Mouse (Mus musculus) CH12.LX (cell line): Measurements from ENCODE around the gene Heatr5a.

Source experiments
- CHD1 ChIP-seq: IDR thresholded peaks from 2 replicates; pipeline ENCODE4 v1.6.1; 2012; ENCODE audit warnings: low read depth, low read length, improper control_type of control experiment, inconsistent platforms
- CTCF ChIP-seq, 2 experiments: IDR thresholded peaks in 1 of 2; conservative IDR thresholded peaks in 1 of 2; 2 replicates each; pipeline ENCODE4 v1.5.1; 2011 to 2012; ENCODE audit warnings: low read depth in 2 of 2, low read length in 2 of 2, improper control_type of control experiment in 1 of 2, inconsistent platforms in 1 of 2, mild to moderate bottlenecking in 1 of 2, moderate library complexity in 1 of 2
- E2F4 ChIP-seq: IDR thresholded peaks from 2 replicates; pipeline ENCODE4 v1.6.1; 2011; ENCODE audit warnings: low read depth, low read length, improper control_type of control experiment; ENCODE audit not compliant: insufficient replicate concordance
- EP300 ChIP-seq: IDR thresholded peaks from 2 replicates; pipeline ENCODE4 v1.6.1; 2011; ENCODE audit warnings: low read length, improper control_type of control experiment
- HCFC1 ChIP-seq: IDR thresholded peaks from 2 replicates; pipeline ENCODE4 v1.6.1; 2012; ENCODE audit warnings: low read depth, mild to moderate bottlenecking, inconsistent platforms, low read length, improper control_type of control experiment
- JUN ChIP-seq: IDR thresholded peaks from 2 replicates; pipeline ENCODE4 v1.6.1; 2011; ENCODE audit warnings: low read depth, mild to moderate bottlenecking, low read length, improper control_type of control experiment, moderate library complexity; ENCODE audit not compliant: insufficient read depth
- KAT2A ChIP-seq: IDR thresholded peaks from 2 replicates; pipeline ENCODE4 v1.6.1; 2012; ENCODE audit warnings: low read length, improper control_type of control experiment, inconsistent platforms; ENCODE audit not compliant: insufficient replicate concordance
- MAFK ChIP-seq: IDR thresholded peaks from 2 replicates; pipeline ENCODE4 v1.6.1; 2011; ENCODE audit warnings: low read length, improper control_type of control experiment; ENCODE audit not compliant: insufficient replicate concordance
- SIN3A ChIP-seq: IDR thresholded peaks from 2 replicates; pipeline ENCODE4 v1.6.1; 2012; ENCODE audit warnings: low read length, improper control_type of control experiment, inconsistent platforms
- SMC3 ChIP-seq: IDR thresholded peaks from 2 replicates; pipeline ENCODE4 v1.6.1; 2011; ENCODE audit warnings: low read depth, low read length, improper control_type of control experiment
- TBP ChIP-seq: conservative IDR thresholded peaks from 2 replicates; pipeline ENCODE4 v1.6.1; 2011; ENCODE audit warnings: low read depth, low read length, improper control_type of control experiment

- 0 out of 2 replicates have a peak, but pooled peaks have one; percentile 55 for TF ChIP-seq TBP
- no peak for TF ChIP-seq SIN3A
- no peak for TF ChIP-seq MAFK
- TF ChIP-seq HCFC1, result no peak
- no peak for TF ChIP-seq CTCF (conservative IDR thresholded peaks at IDR 0.05 in 1 of 2, IDR thresholded peaks at IDR 0.05 in 1 of 2; ENCODE audit: low read depth in 2 of 2, low read length in 2 of 2)
- TF ChIP-seq JUN, result no peak
- no peak for TF ChIP-seq KAT2A
- no peak for TF ChIP-seq EP300
- no peak for TF ChIP-seq E2F4
- TF ChIP-seq SMC3, result no peak
- TF ChIP-seq CHD1, result no peak
Observed at GRCm38 (mm10) chr12:51830077-51830402, 141.1 kb downstream of the Heatr5a start.
